ENCODE assay signal across 8 mouse cellular contexts in genomic region chr3:80800299-80800994, GRCm38 (mm10). TPM values are rescaled to one million over a fixed set of nuclear protein-coding genes. Genes with fewer than 3 reads are reported as not detected.
DNase-seq lines count a peak whose midpoint lies in the region; ATAC-seq and TF ChIP-seq lines count a peak whose summit lies in the region.

No protein-coding gene starts in this region.

- no peak overlapping the region for H3K9ac ChIP-seq in lung, postnatal 0 days (replicated peaks; ENCODE audit: low read depth)

- H3K9me3 ChIP-seq in lung, postnatal 0 days (ENCODE audit: low read length) = no peaks in the 10 kb centered on the region

- WGBS in lung, postnatal 0 days = 2% methylated on average over 29 of the region's 29 CpGs

- H3K27me3 ChIP-seq in lung, postnatal 0 days (replicated peaks; ENCODE audit: insufficient read depth, low read length) = peaks cover 24% of the 10 kb centered on the region

- H3K4me1 ChIP-seq in lung, postnatal 0 days (ENCODE audit: insufficient read depth, low read depth, low read length) = peaks cover 4% of the 10 kb centered on the region; the same call in 1 of the 2 replicates

- H3K36me3 ChIP-seq in lung, postnatal 0 days (ENCODE audit: insufficient read depth, low read length) = no peaks in the 10 kb centered on the region

- peak overlapping the region; percentile 27 for H3K4me2 ChIP-seq in lung, postnatal 0 days (replicated peaks; ENCODE audit: low read depth, low read length)

- TF ChIP-seq EP300 in lung, postnatal 0 days (IDR thresholded peaks at IDR 0.05) = no peak

- H3K4me3 ChIP-seq in lung, postnatal 0 days (ENCODE audit: low read depth, low read length) = no peak overlapping the region

- H3K27ac ChIP-seq in lung, postnatal 0 days (ENCODE audit: low read length) = no peak overlapping the region

- no peak for ATAC-seq in lung, postnatal 0 days
- no peak for ATAC-seq in megakaryocyte-erythroid progenitor cell, adult 5-6 weeks (replicated peaks; ENCODE audit: low FRiP score, low TSS enrichment, poor library complexity, severe bottlenecking)

- DNase-seq in lung, postnatal 0 days (ENCODE audit: low spot score) = peak; percentile 4
- no peak for DNase-seq in lung, postnatal 25 days (ENCODE audit: low spot score)
- DNase-seq in cerebellum, adult 9-10 months = peak; percentile 63
- peak; percentile 33 to 73 for DNase-seq in frontal cortex, adult 2 months (ENCODE audit: extremely low spot score in 1 of 2, low spot score in 1 of 2)
- peak; percentile 33 to 57 for DNase-seq in kidney, postnatal 4 days
- peak; percentile 4 to 25 for DNase-seq in lung, postnatal 4 days
- peak; percentile 35 for DNase-seq in right cerebral cortex, postnatal 4 days

- TF ChIP-seq CTCF in lung, postnatal 0 days (IDR thresholded peaks at IDR 0.05) = no peak

RNA-seq across cellular contexts. Expression of gene Gria2, which starts 2.2 kb away (rescaled TPM):
- polyA plus RNA-seq in lung, postnatal 0 days (2015; fragmentation: Nextera tagmentation; extraction: Ambion mirVana) = 0.11 TPM in 2 replicates
- polyA plus RNA-seq in frontal cortex, adult 2 months (2012; rRNA removed) = 232 and 299 TPM in 2 replicates
- not detected in 2 replicates for total RNA-seq in megakaryocyte-erythroid progenitor cell, adult 5-6 weeks (2014; fragmentation: Nextera tagmentation)
- total RNA-seq in megakaryocyte-erythroid progenitor cell, adult 5-6 weeks (2017) = not detected in 2 replicates

Comparison
In these comparisons a context has a peak if more than half of its experiments do, and no peak if none do; other contexts are left out.
1. RNA of gene Gria2, which starts 2.2 kb away (polyA plus RNA-seq): 232 to 299 TPM in frontal cortex, adult 2 months; 0.11 TPM in lung, postnatal 0 days; every median in the first group is over 100 times any median in the second.